Mouse (Mus musculus) lung, postnatal 0 days (tissue): ENCODE data around the gene Adcy2.

Experiments
- CTCF ChIP-seq: IDR thresholded peaks from 2 replicates; pipeline ENCODE4 v1.5.1; 2016; ENCODE audit warnings: antibody characterized with exemption, mild to moderate bottlenecking
- EP300 ChIP-seq: IDR thresholded peaks from 2 replicates; pipeline ENCODE4 v1.6.1; 2016; ENCODE audit warnings: antibody characterized with exemption, mild to moderate bottlenecking, control low read depth

DNA sequence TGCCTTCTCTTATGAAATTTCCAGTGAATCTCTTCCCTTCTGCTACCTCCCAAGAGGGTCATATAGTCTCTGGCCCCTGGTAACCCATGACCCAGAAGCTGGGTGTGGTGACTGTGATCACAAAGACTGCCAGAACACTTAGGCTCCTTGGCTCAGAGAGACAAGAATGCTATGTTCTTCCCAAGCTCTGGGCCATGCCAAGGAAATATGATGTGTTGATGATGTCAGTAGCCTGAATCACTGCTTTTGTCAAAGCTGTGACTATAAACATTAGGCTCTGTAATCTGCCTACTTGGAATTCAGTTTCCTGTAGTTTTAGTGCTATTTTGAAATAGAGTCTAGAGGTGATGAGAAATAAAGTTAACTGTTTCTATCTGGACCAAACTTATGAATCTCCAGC, 206.1 kb downstream of the Adcy2 start:
- TF ChIP-seq CTCF (no peak), EP300 (peak; percentile 97)
